Mouse (Mus musculus) urinary bladder, postnatal 36 days (tissue): ENCODE measurements around the gene Coq8a.
A peak's percentile ranks its signal among the peaks of the same experiment; 100 is the strongest.

Experiments used
- DNase-seq, 2 experiments: peaks; one replicate each; pipeline ENCODE4 v3.0.0; 2022; ENCODE audit warnings: low spot score in 2 of 2, mixed read lengths in 1 of 2

Coq8a gene

DNA sequence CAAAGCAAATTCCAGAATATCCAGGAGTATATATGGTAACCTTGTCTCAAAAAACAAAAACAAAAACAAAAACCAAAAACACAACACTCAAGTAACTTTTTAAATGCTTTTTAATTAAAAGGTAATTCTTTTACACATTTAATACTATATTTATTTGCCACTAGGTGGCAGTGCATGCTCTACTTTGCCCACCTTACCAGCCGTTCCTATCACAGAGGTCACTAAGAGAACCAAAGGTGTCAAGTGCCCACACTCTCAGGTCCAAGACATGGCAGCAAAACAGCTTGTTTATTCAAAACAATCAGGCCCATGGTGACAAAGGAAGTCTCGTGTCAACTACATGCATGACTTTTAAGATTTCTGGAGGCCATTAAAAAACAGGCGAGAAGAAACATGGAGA, 24.2 kb downstream of the Coq8a start:
- DNase-seq, result no peak

DNA sequence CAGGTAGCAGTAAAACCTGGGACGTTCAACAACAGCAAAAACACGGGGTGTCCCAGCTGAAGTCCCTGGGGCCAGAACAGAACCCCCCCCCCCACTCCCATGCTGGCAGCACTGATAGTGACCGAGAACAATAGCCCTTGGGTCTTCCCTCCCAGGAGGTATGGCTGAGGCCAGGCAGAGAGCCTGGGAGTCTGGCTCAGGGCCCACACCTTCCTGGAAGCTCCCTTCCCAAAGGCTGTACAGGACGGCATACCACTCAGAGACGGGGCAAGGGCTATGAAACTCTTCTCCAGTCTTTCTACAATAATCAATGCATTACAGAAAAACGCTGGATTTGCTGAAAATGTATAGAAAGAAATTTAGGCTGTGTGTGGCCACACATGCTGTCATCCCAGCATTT, 24.7 kb downstream of the Coq8a start:
- no peak for DNase-seq

- no peak for DNase-seq
These were observed 26.4 kb downstream of the Coq8a start for GRCm38 (mm10) chr1:180173017-180173416.

- DNase-seq, result no peak
These were observed 26.8 kb downstream of the Coq8a start for GRCm38 (mm10) chr1:180172600-180172999.

DNA sequence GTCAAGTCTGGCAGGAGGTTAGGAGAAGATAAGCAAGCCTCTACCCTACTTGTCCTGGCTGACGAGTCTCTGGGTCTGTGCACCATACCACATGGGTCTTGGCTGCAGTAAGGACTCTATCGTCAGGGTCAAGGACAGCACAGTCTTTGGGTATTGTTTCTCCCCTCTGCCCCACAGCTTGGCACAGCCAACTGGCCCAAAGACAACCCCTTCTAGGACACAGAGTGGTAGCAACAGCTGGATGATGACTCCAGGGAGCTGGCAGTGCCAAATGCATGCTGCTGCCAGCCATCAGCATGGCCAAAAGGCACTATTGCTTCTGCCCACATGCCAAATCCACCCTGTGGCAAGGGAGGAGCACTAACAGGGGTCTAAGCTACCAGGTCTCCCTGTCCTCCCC, 27.5 kb downstream of the Coq8a start:
- peak in 1 of 2 experiments; percentile 58 for DNase-seq

GRCm38 (mm10) chr1:180170071-180170470, 29.3 kb downstream of the Coq8a start:
- DNase-seq, result no peak

GRCm38 (mm10) chr1:180169161-180169560, 30.2 kb downstream of the Coq8a start:
- DNase-seq, result no peak

- no peak for DNase-seq
These were observed 31.1 kb downstream of the Coq8a start for GRCm38 (mm10) chr1:180168294-180168693.

DNA sequence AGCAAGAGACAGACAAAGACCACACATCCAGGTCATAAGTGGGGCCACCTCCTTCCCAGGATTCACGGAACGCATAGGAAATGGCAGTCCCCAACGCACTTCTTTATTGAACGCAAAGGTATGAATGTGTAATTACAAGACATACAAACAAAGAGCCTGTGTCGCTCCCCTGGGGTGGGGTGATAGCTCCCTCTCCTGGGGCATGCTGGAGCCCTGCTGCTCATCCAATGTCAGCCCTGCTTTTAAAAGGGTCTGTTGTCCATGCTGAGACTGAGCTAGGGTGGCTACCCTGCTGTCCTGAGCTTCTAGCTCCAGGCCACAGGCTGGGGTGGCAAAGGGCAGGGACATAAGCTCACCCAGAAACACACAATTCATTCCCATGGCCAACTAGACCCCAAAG, 32.9 kb downstream of the Coq8a start:
- no peak for DNase-seq

DNA sequence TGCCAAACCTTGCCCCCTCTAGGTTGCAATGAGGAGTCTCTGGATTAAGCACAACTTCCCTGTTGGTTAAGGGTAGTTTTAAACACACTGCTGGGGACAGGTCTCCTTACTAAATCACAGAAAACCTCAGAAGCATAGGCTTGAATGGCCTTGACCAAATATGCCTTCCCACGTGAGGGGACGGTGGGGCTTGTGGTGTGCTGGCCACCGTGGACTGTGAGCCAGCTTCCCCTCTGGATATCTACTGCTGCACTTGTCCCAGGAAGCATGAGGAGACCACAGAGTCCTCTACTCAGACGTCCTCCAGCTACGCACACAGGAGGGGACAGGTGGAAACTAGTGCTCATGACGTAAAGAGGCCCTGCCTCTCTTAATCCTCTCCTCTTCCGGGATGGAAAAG, 36.4 kb downstream of the Coq8a start:
- no peak for DNase-seq

DNA sequence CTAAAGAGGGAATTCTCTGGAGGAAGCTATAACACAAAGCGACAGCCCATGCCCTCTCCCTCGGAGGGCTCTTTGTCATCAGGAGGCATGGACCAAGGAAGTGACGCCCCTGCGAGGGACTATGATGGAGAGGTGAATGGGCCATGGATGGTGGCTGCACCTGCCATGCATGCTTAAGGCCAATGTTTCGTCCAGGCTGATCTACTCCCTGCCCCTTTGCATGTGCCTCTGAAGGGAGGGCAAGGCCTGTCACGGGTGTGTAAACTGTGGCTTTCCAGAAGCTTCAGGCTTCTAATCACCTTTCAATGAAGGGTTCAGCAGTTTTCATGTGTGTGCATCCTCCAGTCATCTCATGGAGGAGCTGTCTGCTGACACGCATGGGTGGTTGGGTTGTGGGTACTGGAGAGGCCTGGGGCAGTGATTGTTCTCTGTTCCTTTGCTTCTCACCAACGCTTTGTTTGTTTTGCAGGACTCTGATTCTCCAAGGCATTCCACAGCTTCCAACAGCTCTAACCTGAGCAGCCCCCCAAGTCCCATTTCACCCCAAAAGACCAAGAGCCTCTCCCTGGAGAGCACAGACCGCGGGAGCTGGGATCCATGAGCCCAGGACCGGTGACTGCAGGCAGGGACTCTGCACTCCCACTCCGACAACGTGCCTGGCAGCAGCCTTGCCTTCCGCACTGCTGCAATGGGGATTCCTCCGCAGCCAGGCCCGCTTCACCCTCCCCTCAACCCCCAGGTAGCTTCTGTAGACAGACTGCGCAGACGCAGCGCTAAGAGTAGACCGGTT, 37.6 kb downstream of the Coq8a start:
- DNase-seq, result no peak

DNA sequence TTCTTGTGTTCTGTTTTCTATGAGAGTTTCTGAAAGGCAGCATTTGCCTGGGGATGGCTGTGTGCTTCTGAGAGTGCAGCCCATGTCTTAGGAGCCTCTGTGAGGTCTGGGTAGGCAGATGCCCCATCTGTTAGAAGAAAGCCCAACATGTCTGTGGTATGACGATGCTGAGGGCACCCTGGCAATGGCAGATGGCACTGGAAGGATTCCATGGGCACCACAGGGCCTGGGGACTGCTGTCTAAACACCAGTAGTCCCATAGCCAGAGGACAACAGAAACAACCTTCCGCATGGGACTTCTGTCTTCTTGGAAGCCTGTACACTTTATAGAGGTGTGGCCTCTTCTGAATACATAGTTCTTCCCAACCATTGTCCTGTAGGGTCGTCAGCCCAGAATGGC, 38.2 kb downstream of the Coq8a start:
- no peak for DNase-seq

DNA sequence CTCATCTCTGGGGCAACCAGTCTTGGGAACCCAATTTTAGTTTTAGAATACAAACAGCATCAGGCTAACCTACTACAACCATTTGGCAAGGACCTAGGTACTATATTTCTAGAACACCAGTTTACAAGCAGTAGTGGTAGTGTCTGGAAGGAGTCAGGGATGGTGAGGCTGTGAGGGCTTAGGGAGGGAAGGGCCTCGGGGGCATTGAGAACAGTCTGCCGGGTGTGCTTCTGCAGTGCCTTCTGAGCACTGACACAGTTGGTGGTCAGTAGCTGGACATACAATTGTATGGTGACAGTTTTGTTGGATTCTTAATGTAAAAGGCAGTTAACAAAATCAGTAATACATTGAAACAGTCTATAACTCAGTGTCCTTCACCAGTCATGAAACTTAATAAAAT, 38.9 kb downstream of the Coq8a start:
- no peak for DNase-seq

DNA sequence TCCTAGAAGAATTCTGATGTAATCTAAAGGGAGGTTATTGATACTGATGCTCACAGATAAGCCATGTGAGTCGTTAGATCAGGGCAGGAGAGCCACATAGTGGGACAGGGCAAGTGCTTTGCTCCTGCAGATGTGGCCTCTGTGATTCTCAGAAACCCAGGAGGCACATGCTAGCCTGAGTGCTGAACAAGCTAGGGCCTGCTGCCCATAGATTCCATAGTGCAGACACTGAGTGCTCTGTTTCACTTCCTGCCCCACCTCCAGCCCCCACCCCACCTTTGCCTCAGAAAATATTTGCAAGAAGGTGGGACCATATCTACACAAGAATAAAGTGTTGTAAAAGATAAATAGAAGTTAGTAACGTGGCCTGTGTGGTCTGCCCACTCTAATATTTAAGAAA, 40.8 kb downstream of the Coq8a start:
- no peak for DNase-seq

GRCm38 (mm10) chr1:180151191-180151590, 48.2 kb downstream of the Coq8a start:
- DNase-seq, result no peak

GRCm38 (mm10) chr1:180148563-180148962, 50.8 kb downstream of the Coq8a start:
- DNase-seq, result no peak

GRCm38 (mm10) chr1:180148036-180148435, 51.4 kb downstream of the Coq8a start:
- no peak for DNase-seq

- DNase-seq, result no peak
These were observed 58.4 kb downstream of the Coq8a start for GRCm38 (mm10) chr1:180140970-180141369.

DNA sequence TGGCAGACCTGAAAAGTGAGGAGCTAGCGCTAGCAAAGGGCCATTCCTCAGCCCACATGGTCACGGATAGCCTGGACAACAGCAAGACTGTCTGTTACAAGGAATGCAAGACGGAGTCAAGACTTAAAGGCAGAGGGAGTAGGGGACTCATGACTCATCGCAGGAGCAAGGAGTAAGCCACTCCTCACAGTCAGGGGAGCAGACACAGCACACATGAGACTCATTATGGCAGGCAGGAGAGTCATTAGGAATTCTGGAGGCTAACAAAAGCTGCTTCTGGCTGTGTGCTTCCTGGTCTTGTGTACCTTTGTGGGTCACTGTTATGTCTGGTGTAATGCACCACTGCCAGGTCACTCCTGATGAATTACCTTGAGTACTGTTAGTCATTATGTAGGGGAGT, 60.2 kb downstream of the Coq8a start:
- no peak for DNase-seq

DNA sequence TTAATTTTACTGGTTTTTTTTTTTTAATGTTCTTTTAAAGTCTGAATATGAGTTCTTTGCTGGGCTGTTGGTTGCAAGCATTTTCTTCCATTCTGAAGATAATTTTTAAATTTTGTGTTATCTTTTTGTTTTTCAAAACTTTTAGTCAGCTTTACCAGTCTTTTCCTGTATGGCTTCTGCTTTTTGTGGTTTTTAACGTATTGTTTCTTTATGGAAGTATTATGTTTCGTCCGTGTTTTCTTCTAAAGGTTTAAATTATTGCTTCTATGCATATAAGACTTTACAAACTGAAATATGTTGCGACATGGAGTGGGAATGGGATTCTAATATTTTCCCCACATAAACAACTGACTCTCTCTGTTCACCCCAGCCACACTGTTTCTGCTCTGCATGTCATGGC, 67.2 kb downstream of the Coq8a start:
- DNase-seq, result no peak

DNA sequence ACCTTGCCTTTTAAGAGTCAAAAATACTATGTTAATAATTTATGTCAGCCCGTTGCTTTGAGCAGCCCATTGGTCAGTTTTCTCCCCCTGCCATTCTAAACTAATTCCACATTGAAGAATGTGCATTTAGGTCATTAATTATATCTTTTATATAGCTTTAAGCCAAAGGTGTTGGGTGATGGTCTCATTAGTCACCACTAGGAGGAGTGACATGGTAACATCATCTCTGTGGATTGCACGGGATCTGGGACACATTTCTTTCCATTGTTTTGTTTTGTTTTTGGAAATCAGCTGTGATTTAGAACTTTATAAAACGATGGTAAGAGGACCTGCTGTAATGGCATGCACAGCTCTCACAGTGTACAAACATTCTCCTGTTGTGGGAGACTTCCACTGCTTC, 68.0 kb downstream of the Coq8a start:
- DNase-seq, result no peak

DNA sequence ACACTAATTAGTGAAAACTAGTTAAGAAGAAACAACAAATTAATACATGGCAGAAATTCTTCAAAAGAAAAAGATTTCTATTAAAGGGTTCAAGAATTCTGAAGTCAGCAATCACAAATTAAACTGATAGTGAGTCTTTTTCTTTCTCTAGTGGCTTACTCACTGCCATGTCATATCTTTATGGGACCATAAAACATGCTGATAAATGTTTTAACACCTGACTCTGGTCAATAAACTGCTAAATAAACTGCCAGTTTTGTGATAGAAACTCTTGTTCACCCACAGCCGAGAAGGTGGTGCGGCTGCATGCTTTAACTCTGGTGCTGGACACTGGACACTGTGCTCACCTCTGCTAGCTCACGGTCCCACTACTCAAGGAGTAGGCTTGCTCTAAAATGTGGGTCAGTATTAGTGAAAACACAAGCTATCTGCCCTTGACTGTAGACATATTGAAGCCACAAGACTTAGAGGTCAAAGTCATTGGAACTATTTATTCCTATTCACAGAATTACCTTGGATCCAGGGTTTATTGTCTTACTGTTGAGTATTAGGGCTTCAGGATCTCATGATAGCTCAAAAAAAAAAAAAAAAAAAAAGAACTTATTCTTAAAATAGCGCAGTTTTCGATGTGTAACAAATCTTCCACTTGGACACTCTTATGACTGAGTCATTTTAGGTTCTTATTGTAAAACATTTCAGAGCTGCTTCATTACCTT, 71.2 kb downstream of the Coq8a start:
- DNase-seq, result no peak

DNA sequence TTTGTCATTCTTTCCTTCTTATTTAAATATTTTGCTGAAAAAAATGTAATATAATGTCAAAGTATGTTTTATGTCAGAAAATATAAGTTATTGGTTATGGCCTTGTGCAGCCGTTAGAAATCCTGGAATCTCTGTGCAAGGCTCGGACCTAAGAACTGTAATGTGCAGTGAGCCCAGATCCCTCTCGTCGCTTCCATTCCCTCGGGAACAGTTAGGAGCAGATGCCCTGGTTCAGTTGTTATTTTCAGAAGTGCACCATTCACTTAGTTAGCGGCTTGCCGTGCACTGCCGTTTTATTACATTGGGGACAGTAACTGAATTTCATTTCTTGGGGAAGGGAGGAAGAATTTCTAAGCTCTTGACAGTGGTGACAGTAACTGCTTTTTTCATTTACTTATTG, 81.2 kb downstream of the Coq8a start:
- no peak for DNase-seq
